Mouse (Mus musculus): ENCODE measurements around the gene Fgfr2. TPM values are rescaled to one million over a fixed set of nuclear protein-coding genes. Genes with fewer than 3 reads are reported as not detected.
A peak's percentile ranks its signal among the peaks of the same experiment; 100 is the strongest.

Fgfr2 gene
- total RNA-seq, 2 experiments from 2014 or later = 47.6 to 49.5 TPM

GRCm38 (mm10) chr7:131265851-131266250 lies 1857.3 kb downstream of the Fgfr2 start:
- TF ChIP-seq CTCF (conservative IDR thresholded peaks at IDR 0.05) = no peak
- DNase-seq (ENCODE audit: low spot score in 2 of 2) = no peak
- H3K27ac ChIP-seq = no peak overlapping the region
- no peak overlapping the region for H3K4me3 ChIP-seq

- no peak for DNase-seq (ENCODE audit: low spot score in 2 of 2)
- H3K27ac ChIP-seq = no peak overlapping the region
- no peak overlapping the region for H3K4me3 ChIP-seq
- no peak for TF ChIP-seq CTCF (conservative IDR thresholded peaks at IDR 0.05)
Observed at GRCm38 (mm10) chr7:131264251-131264650, 1858.9 kb downstream of the Fgfr2 start.

DNA sequence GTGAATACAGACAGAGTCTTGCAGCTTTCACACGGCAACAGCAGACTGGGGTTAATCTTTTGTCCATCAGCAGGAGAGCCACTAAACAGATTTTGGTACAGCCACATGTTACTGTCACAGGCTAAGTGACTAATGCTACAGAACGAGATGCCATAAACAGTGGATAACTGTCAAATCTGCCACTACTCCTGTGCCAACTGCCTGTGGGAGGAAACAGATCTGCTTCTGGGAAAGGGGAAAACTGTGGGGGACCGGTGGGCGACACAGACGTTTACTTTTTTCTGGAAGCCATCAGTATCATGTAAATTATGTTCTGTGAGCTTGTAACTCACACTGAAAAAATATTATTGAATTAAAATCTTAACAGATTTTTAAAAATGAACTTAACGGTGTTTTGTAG lies 1862.2 kb downstream of the Fgfr2 start:
- peak; percentile 74 to 86 for DNase-seq (ENCODE audit: low spot score in 2 of 2)

DNA sequence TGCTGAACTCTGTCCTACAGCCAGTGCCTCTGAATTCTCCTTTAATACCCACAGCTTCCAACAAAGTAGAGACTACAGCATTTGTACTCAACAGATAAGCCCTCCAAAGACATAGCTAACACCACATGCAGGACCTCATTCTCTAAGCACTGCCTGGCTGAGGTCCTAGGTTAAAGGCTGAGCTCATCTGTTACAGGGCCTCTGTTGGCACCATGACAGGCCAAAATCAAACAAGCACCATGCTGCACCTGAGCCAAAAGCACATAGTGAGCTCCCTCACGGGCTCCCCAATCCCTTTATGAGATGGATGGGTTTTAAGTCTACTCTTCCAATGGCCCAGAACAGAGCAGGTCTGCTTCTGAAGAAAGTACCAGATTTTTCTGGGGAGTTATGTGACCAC lies 1865.8 kb downstream of the Fgfr2 start:
- no peak overlapping the region for H3K27ac ChIP-seq
- no peak overlapping the region for H3K4me3 ChIP-seq
- DNase-seq (ENCODE audit: low spot score in 2 of 2) = no peak
- TF ChIP-seq CTCF (conservative IDR thresholded peaks at IDR 0.05) = no peak

More for the DNA sequence above, 1862.2 kb downstream of the Fgfr2 start:
- no peak for TF ChIP-seq CTCF (conservative IDR thresholded peaks at IDR 0.05)
- Histone ChIP-seq H3K4me3 (no peak overlapping the region), H3K27ac (no peak overlapping the region; the same call in 1 of the 2 replicates)

- DNase-seq (ENCODE audit: low spot score in 2 of 2) = no peak
- TF ChIP-seq CTCF (conservative IDR thresholded peaks at IDR 0.05) = no peak
- H3K27ac ChIP-seq = no peak overlapping the region
- no peak overlapping the region for H3K4me3 ChIP-seq
Observed at GRCm38 (mm10) chr7:131256841-131257240, 1866.3 kb downstream of the Fgfr2 start.

DNA sequence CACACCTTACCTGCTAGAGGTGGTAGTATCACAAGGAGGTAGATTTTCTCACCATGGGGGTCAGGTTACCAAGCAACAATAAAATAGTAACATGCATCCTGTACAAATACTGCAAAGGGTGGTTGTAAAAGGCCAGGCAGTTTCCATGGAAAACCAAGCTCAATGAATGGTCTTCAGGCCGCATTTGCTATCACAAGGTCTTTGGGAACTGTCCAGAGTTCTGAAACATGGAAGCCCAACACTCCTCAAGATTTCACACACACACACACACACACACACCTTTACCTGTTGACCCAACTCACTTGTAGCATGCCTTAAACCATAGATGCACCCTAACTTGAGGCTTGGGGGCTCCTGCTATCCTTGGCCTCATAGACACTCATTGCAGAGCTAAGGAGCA lies 1878.2 kb downstream of the Fgfr2 start:
- Histone ChIP-seq H3K4me3 (no peak overlapping the region), H3K27ac (no peak overlapping the region)
- no peak for DNase-seq (ENCODE audit: low spot score in 2 of 2)
- TF ChIP-seq CTCF (conservative IDR thresholded peaks at IDR 0.05) = no peak

- no peak for DNase-seq (ENCODE audit: low spot score in 2 of 2)
- Histone ChIP-seq H3K27ac (no peak overlapping the region), H3K4me3 (no peak overlapping the region)
- no peak for TF ChIP-seq CTCF (conservative IDR thresholded peaks at IDR 0.05)
Observed at GRCm38 (mm10) chr7:131236091-131236490, 1887.1 kb downstream of the Fgfr2 start.

DNA sequence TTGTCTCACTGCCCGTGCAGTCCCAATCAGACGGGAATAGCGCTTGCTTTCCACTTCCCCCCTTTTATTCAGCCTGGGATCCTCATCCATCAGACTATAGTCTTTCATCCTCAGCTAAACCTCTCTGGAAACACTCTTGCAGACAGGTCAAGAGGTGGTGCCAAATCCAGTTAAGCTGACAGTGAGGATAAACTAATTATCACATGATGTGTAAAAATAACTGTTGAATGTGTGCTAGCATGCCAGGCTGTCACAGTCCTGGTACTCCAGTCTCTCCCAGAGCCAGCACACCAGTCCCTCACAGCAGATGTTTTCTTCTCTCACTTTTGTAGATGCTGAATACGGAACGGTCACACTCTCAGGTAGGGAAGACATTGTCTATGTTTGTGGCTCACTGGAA lies 1900.1 kb downstream of the Fgfr2 start:
- no peak overlapping the region for H3K27ac ChIP-seq
- no peak for TF ChIP-seq CTCF (conservative IDR thresholded peaks at IDR 0.05)
- DNase-seq (ENCODE audit: low spot score in 2 of 2) = no peak
- H3K4me3 ChIP-seq = no peak overlapping the region

DNA sequence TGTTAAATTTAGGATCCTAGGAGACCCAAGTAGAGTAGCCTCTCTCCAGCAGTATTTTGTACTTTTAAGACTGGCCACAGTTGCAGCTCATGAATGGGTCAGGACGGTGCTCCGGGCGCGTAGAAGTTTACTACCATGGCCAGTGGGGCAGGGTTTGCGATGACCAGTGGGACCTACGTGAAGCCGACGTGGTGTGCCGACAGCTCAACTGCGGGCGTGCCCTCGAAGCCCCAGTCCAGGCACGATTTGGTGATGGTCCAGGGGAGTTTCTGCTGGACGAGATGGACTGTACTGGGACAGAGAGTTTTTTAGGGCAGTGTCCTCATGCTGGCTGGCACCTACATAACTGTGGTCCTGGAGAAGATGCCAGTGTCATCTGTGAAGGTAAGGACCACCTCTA lies 1935.2 kb downstream of the Fgfr2 start:
- H3K27ac ChIP-seq = no peak overlapping the region

DNA sequence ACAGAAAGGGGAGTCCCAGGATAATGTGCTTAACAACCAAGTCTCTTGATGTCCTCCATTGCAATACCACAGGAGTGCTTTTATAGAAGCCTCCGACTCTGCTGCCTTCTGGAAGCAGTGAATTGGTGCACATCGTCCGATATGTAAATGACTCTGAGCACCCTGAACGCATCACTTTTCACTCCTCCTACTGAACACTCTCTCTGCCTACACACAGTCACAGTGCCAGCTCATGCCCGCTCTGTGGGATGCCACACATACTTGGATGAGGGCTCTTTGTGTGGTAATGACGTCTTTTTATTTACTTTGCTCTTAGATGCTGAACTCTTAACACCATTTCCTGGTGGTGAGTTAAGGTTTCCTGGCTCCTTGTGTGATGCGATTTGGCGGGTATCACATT lies 1936.1 kb downstream of the Fgfr2 start:
- Histone ChIP-seq H3K27ac (no peak overlapping the region), H3K4me3 (no peak overlapping the region)
- no peak for TF ChIP-seq CTCF (conservative IDR thresholded peaks at IDR 0.05)
- peak; percentile 14 to 50 for DNase-seq (ENCODE audit: low spot score in 2 of 2)

More for the DNA sequence above, 1935.2 kb downstream of the Fgfr2 start:
- DNase-seq (ENCODE audit: low spot score in 2 of 2) = no peak
- TF ChIP-seq CTCF (conservative IDR thresholded peaks at IDR 0.05) = no peak
- H3K4me3 ChIP-seq = no peak overlapping the region

- no peak overlapping the region for H3K27ac ChIP-seq
- 0 out of 2 replicates have a peak, but pooled peaks have one; percentile 13 for TF ChIP-seq CTCF (conservative IDR thresholded peaks at IDR 0.05)
- no peak for DNase-seq (ENCODE audit: low spot score in 2 of 2)
- H3K4me3 ChIP-seq = no peak overlapping the region
Observed at GRCm38 (mm10) chr7:131184339-131184738, 1938.8 kb downstream of the Fgfr2 start.

- DNase-seq (ENCODE audit: low spot score in 2 of 2) = peak in 1 of 2 experiments; percentile 55
- TF ChIP-seq CTCF (conservative IDR thresholded peaks at IDR 0.05) = peak; percentile 82
- Histone ChIP-seq H3K27ac (no peak overlapping the region), H3K4me3 (no peak overlapping the region)
Observed at GRCm38 (mm10) chr7:131182685-131183084, 1940.5 kb downstream of the Fgfr2 start.

DNA sequence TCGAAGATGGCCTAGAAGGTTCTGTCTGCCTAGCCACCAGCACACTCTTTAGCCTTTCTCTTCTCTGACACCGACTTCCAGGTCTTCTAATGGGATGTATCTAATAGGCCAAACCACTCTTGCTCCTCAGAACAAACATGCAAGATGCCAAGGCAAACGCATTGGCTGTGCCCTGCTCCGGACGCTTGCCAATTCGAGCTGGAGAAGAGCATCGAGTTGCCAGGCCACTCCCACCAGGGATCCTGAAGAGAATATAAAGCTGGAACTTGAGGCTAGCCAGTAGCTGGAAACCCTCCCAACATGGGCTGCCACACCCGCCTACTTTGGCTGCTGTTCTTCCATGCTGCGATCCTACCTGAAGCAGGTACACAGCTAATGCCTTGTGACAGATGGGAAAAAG lies 1949.0 kb downstream of the Fgfr2 start, which contains the start of gene 5430419D17Rik:
TSS of gene 5430419D17Rik (plus strand) at position 282 of the 400 bp plus-strand sequence.
- H3K27ac ChIP-seq = no peak within 1 kb of the TSS
- TF ChIP-seq CTCF (conservative IDR thresholded peaks at IDR 0.05) = no peak
- DNase-seq (ENCODE audit: low spot score in 2 of 2) = no peak

DNA sequence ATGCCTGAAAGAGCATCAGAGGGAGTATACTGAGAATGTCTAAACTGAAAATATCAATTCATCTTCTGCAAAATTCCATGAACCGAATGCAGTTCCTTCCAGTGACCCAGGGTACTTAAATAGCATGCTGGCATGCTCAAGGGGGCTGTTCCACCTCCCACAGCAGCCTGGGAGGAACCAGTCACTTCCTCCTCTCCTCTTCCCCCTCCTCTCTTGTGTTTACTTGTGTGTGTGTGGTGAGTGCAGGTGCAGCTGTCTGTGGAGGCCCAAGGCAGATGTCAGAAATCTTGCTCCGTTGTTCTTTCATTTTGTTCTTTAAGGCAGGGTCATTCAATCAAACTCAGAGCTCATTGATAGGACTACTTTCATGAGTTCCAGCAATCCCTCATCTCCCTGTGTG lies 1954.1 kb downstream of the Fgfr2 start:
- Histone ChIP-seq H3K27ac (no peak overlapping the region), H3K4me3 (no peak overlapping the region)
- DNase-seq (ENCODE audit: low spot score in 2 of 2) = no peak
- no peak for TF ChIP-seq CTCF (conservative IDR thresholded peaks at IDR 0.05)

More for the DNA sequence above, 1949.0 kb downstream of the Fgfr2 start, which contains the start of gene 5430419D17Rik:
- H3K4me3 ChIP-seq = no peak within 1 kb of the TSS
